Mouse (Mus musculus) granulocyte monocyte progenitor cell, adult 5-6 weeks (primary cell): ENCODE measurements around the gene Eif5. TPM values are rescaled to one million over a fixed set of nuclear protein-coding genes. Genes with fewer than 3 reads are reported as not detected.
"Not testable (repeated sequence)": the region's sequence is repeated elsewhere in the genome, so short reads cannot be mapped to it uniquely, and the experiment has no call there.

Experiments used
- ATAC-seq: replicated peaks from 2 replicates; pipeline ENCODE4 v1.8.0; 2016; ENCODE audit warnings: mild to moderate bottlenecking, moderate TSS enrichment, inconsistent platforms; ENCODE audit not compliant: poor library complexity, severe bottlenecking
- total RNA-seq, 2 experiments: library from RNA; stranded (forward) in 1 of 2; stranded (reverse) in 1 of 2; fragments of 200-712, 200-1000 nt in 1 of 2; fragments of >200 nt in 1 of 2; fragmentation: Nextera tagmentation in 1 of 2; gene quantifications; 2 replicates each; pipeline ENCODE4 v1.2.3; 2014 to 2017

Gene Eif5
- 197 and 224 TPM in 2 replicates for total RNA-seq (2014; fragmentation: Nextera tagmentation)
- 290 and 339 TPM in 2 replicates for total RNA-seq (2017)

GRCm38 (mm10) chr12:111537796-111538291, at the start of gene Eif5:
Gene Eif5 (plus strand): TSS chr12:111538016.
- ATAC-seq = peak; percentile 84

GRCm38 (mm10) chr12:111489261-111489865, 48.5 kb upstream of the Eif5 start:
- ATAC-seq = no peak

DNA sequence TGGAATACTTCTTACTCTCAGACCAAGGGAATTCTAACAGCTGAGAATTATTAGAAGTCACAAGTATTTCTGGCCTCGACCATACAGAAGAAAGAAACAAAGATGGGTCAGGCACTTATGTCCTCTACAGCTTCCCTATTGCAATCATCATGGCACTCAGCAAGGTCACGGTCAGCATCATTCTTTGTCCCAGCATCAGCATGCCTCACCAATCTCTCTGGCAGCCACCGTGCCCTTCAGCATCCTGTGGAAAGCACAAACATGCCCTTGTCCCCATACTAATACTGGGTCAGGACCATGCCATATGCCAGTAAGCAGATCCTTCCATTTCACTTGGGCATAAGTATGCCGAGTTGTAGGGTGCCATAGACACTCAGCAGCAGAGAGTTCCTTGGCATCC, 42.9 kb upstream of the Eif5 start:
- no peak for ATAC-seq

DNA sequence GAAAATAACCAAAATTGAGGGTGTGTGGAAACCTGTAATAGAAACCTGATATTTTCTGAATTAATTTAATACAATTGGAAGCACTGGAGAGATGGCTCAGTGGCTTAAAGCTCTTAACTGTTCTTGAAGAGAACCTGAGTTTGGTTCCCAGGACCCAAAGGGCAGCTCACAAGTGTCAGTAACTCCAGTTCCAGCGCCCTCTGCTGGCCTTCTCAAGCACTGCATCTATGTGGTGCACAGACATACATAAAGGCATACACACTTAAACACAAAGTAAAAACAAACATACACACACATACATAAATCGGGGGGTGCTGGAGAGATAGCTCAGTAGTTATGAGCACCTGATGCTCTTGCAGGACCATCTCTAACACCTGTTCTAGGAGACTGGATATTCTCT, 40.7 kb upstream of the Eif5 start:
- ATAC-seq = no peak

- ATAC-seq = no peak
Measured at GRCm38 (mm10) chr12:111499617-111500016, 38.2 kb upstream of the Eif5 start.

- no peak for ATAC-seq
Measured at GRCm38 (mm10) chr12:111500725-111501124, 37.1 kb upstream of the Eif5 start.

DNA sequence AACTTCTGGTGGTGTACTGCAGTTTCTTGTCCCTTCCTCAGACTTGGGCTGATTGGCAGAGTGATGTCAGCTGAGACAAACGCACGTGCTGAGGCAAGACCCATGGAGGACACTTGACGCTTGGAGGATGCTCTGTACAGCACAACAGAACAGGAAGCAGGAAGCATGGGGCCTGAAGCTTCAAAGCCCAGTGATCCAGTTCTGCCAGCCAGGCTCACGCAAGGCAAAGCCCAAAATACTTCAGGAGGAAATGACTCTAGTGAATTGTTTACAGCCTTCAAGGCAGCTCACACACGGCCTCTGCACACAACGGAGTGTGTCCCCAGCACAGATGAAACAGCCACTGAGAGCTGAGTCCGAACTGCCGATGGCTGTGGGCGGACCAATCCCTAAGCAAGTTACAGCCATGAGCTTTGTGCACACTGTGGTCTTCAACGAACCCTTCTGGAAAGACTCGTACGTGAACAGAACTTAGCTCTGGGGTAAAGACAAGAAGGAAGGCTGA, 34.7 kb upstream of the Eif5 start:
- 0 out of 2 replicates have a peak, but pooled peaks have one; percentile 18 for ATAC-seq

GRCm38 (mm10) chr12:111503571-111503970, 34.2 kb upstream of the Eif5 start:
- ATAC-seq = no peak

- ATAC-seq = peak; percentile 83
Measured at GRCm38 (mm10) chr12:111504904-111505303, 32.9 kb upstream of the Eif5 start.

DNA sequence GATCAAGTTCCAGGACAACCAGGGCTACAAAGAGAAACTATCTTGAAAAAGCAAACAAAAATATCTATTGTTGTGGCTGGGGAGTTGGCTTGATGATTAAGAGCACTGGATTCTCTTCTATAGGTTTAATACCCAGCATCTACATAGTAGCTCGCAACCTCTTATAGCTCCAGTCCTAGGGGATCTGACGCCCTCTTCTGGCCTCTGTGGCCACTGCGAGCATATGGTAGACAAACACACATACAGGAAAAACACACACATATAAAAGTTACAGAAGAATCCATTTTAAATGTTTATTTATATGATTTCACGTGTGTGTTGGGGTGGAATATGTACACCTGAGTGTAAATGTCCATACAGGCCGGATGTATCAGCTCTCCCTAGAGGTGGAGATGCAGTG, 30.8 kb upstream of the Eif5 start:
- no peak for ATAC-seq

GRCm38 (mm10) chr12:111507962-111508361, 29.9 kb upstream of the Eif5 start:
- ATAC-seq = no peak

GRCm38 (mm10) chr12:111508438-111508837, 29.4 kb upstream of the Eif5 start:
- ATAC-seq = not testable (repeated sequence)

DNA sequence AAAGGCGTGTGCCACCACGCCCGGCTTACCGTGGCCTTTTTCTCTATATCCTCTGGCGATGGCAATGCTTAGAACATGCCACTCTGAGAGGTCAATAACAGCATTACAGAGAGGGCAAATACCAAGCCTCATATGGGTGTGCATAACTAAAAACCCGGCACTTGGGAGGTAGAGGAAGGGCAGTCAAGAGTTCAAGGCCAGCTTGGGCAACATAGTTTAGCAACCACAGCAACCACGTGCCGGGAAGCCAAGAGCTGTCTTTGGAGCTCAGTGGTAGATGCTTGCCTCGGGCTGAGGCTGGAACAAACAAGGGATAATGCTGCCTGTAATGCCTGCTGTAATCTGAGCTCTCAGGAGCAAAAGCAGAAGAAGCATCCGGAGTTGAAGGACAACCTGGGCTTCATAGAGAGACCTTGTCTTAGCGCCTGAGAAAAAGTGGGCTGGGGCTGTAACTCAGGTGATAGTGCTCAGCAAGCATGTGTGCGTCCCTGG, 25.2 kb upstream of the Eif5 start:
- no peak for ATAC-seq

DNA sequence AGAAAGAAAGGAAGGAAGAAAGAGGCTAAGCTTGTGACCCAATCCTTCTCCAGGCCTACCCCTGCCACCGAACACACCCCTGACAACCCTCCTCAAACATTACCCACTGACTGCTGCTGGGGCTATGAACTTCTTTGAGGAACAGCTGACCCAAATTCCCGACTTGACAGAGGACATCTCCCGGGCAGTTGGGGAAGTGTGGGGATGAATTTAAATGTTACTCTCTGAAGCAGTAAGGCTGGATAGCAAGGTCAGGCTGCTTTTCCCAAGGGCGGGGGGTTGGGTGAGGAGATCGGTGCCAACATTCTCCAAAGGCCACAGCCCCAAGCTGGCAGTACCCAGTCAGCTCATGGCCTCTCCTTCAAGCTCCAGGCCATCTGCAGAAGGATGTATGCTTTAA, 24.1 kb upstream of the Eif5 start:
- no peak for ATAC-seq

GRCm38 (mm10) chr12:111514231-111514792, 23.5 kb upstream of the Eif5 start:
- ATAC-seq = no peak

- ATAC-seq = 0 out of 2 replicates have a peak, but pooled peaks have one; percentile 24
Measured at GRCm38 (mm10) chr12:111514874-111515649, 22.8 kb upstream of the Eif5 start.

GRCm38 (mm10) chr12:111515920-111516319, 21.9 kb upstream of the Eif5 start:
- no peak for ATAC-seq

GRCm38 (mm10) chr12:111516826-111517225, 21.0 kb upstream of the Eif5 start:
- peak; percentile 79 for ATAC-seq

GRCm38 (mm10) chr12:111517901-111518300, 19.9 kb upstream of the Eif5 start:
- no peak for ATAC-seq

DNA sequence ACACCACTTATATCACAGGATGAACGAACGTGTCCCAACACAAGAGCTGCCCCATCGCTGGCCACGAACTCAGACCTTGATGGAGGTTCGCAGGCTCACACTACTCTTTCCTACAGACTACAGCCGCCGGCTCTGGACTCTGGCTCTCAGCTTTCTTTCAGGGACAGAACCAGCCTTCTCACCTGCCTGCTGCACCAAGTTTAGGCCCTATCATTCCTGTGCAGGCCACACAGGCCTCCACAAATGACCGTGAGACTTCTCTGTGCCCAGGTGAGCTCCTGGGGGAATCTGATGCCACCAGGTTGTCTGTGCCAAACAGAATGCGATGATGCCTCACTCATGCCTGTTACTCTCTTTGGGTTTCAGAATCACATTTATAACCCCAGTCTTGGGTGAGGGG, 19.4 kb upstream of the Eif5 start:
- ATAC-seq = no peak

GRCm38 (mm10) chr12:111519821-111520220, 18.0 kb upstream of the Eif5 start:
- ATAC-seq = no peak
